In the genomic region with DNA sequence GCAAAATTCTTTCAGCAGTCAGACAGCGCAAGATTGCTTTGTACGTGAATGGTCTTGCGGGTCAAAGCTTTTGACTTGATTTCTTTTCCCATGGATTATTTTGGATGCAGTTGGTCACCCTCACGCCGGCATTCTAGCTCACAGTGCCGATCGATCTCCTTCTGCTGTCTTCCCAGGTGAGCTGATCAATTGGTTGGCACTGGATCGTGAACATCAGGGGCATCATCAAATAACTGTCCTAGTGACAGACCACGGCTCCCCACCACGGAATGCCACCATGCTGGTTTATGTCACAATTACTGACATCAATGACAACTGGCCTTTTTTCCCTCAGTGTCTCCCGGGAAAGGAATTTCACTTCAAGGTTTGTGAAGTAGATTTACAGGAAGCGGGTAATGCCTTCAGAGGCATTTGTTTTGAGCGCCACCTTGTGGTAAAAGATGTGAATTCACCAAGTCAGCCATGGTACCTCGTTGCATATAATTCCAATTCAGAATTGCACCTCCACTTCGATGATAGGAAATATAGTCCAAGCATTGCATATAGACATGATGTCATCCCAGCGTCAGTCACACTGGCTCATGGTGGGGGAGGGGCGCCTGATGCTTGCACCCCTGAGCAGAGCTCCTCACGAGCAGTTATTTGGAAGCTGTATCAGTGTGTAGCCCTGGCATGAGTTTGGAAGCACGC, we compare ENCODE assay signal across 8 mouse cellular contexts.
DNase-seq lines count a peak whose midpoint lies in the region; ATAC-seq and TF ChIP-seq lines count a peak whose summit lies in the region.

No protein-coding gene starts in this region.

- peak overlapping the region; percentile 40 for H3K4me2 ChIP-seq in forebrain, embryonic 16.5 days (ENCODE audit: low read length)

- H3K4me1 ChIP-seq in MEL (ENCODE audit: control insufficient read depth in 1 of 2, insufficient read depth in 2 of 2, low read length in 2 of 2): no peaks in the 10 kb centered on the region
- H3K4me1 ChIP-seq in forebrain, embryonic 16.5 days (replicated peaks; ENCODE audit: control insufficient read depth, insufficient read depth, low read length): peaks cover 3% of the 10 kb centered on the region; the same call in 1 of the 2 replicates
- H3K4me1 ChIP-seq in lung, adult 2 months (ENCODE audit: control insufficient read depth, insufficient read depth, low read length): no peaks in the 10 kb centered on the region

- no peaks in the 10 kb centered on the region for H3K36me3 ChIP-seq in MEL (ENCODE audit: control insufficient read depth in 1 of 2, insufficient read depth in 2 of 2, low read length in 2 of 2)
- no peaks in the 10 kb centered on the region for H3K36me3 ChIP-seq in forebrain, embryonic 16.5 days (ENCODE audit: control insufficient read depth, insufficient read depth)

- TF ChIP-seq CTCF in MEL (IDR thresholded peaks at IDR 0.05 in 2 of 3, conservative IDR thresholded peaks at IDR 0.05 in 1 of 3; ENCODE audit: control insufficient read depth in 1 of 3, insufficient read depth in 1 of 3, low read depth in 2 of 3, low read length in 3 of 3, poor library complexity in 1 of 3, severe bottlenecking in 1 of 3): peak; percentile 37 to 54 (median 50); a peak in 5 of 6 replicates
- TF ChIP-seq CTCF in lung, adult 2 months (IDR thresholded peaks at IDR 0.05; ENCODE audit: insufficient read depth, low read length): peak; percentile 17; the same call in 1 of the 2 replicates

- peak; percentile 27 for TF ChIP-seq RAD21 in MEL (IDR thresholded peaks at IDR 0.05; ENCODE audit: low read depth, low read length)

- H3K9me3 ChIP-seq in MEL (replicated peaks; ENCODE audit: insufficient read depth, low read length): no peaks in the 10 kb centered on the region
- no peaks in the 10 kb centered on the region for H3K9me3 ChIP-seq in forebrain, embryonic 16.5 days (ENCODE audit: control insufficient read depth, low read length)

- intact Hi-C loops in heart, postnatal 36 days (cut with DNase I): loop anchor here (1.0 kb wide), 2 partner anchors 163 to 274 kb away; no protein-coding TSS in a partner anchor

- DNase-seq in MEL (ENCODE audit: low read depth, low spot score): peak; percentile 34
- peak; percentile 37 for DNase-seq in c-Kit-positive CD71-positive TER-119-positive erythroid progenitor cells, embryonic 14.5 days (ENCODE audit: low spot score)
- DNase-seq in heart, postnatal 36 days: peak; percentile 54 to 56
- DNase-seq in layer of hippocampus, adult 11-12 months (ENCODE audit: low spot score): peak; percentile 78
- peak; percentile 36 for DNase-seq in lung, adult 2 months
- peak; percentile 29 for DNase-seq in ovary, postnatal 10 days (ENCODE audit: low spot score)

- H3K4me3 ChIP-seq in MEL (ENCODE audit: control insufficient read depth in 1 of 2, insufficient read depth in 1 of 2, low read depth in 2 of 2, low read length in 2 of 2): no peak overlapping the region
- H3K4me3 ChIP-seq in forebrain, embryonic 16.5 days (replicated peaks; ENCODE audit: low read length): no peak overlapping the region
- H3K4me3 ChIP-seq in lung, adult 2 months (replicated peaks; ENCODE audit: extremely low read depth, low read depth, low read length): no peak overlapping the region

- no peak overlapping the region for H3K27ac ChIP-seq in MEL (ENCODE audit: control insufficient read depth, low read depth, low read length)
- no peak overlapping the region for H3K27ac ChIP-seq in forebrain, embryonic 16.5 days (ENCODE audit: low read length)

- H3K27me3 ChIP-seq in MEL (ENCODE audit: control insufficient read depth in 1 of 2, insufficient read depth in 2 of 2, low read length in 2 of 2): no peaks in the 10 kb centered on the region
- 0 out of 2 replicates have a peak, but pooled peaks cover 3% of the 10 kb centered on the region for H3K27me3 ChIP-seq in forebrain, embryonic 16.5 days (replicated peaks; ENCODE audit: control insufficient read depth, insufficient read depth, low read length)

- TF ChIP-seq POLR2A in MEL (IDR thresholded peaks at IDR 0.05; ENCODE audit: control insufficient read depth in 1 of 2, insufficient read depth in 1 of 2, low read depth in 1 of 2, low read length in 2 of 2, poor library complexity in 1 of 2): no peak
- TF ChIP-seq POLR2A in lung, adult 2 months (IDR thresholded peaks at IDR 0.05; ENCODE audit: borderline replicate concordance, extremely low read depth, low read depth, low read length): no peak

- H3K9ac ChIP-seq in MEL (ENCODE audit: control insufficient read depth, low read depth, low read length, poor library complexity, severe bottlenecking): no peak overlapping the region
- no peak overlapping the region for H3K9ac ChIP-seq in forebrain, embryonic 16.5 days (replicated peaks; ENCODE audit: low read depth, low read length)

- no peaks in the 10 kb centered on the region for H3K79me2 ChIP-seq in MEL (ENCODE audit: control insufficient read depth, insufficient read depth, low read length, poor library complexity)

- ATAC-seq in forebrain, embryonic 16.5 days: peak; percentile 84
- ATAC-seq in inflammation-experienced regulatory T-cells, adult 6 months: no peak

- 35% methylated on average over 19 of the region's 19 CpGs for WGBS in forebrain, embryonic 16.5 days
- 32% methylated on average over 19 of the region's 19 CpGs for WGBS in lung, adult 2 months

- TF ChIP-seq EP300 in MEL (IDR thresholded peaks at IDR 0.05; ENCODE audit: low read depth in 1 of 2, low read length in 2 of 2): no peak

TF ChIP-seq in MEL, 35 proteins besides CTCF, POLR2A, EP300 and RAD21:
- TF ChIP-seq ZC3H11A (IDR thresholded peaks at IDR 0.05; ENCODE audit: low read depth, low read length): no peak
- peak; percentile 33; the same call in 1 of the 2 replicates for TF ChIP-seq SMC3 (IDR thresholded peaks at IDR 0.05; ENCODE audit: low read depth, low read length)
